Mouse (Mus musculus): ENCODE measurements around the gene Prim2.

DNA sequence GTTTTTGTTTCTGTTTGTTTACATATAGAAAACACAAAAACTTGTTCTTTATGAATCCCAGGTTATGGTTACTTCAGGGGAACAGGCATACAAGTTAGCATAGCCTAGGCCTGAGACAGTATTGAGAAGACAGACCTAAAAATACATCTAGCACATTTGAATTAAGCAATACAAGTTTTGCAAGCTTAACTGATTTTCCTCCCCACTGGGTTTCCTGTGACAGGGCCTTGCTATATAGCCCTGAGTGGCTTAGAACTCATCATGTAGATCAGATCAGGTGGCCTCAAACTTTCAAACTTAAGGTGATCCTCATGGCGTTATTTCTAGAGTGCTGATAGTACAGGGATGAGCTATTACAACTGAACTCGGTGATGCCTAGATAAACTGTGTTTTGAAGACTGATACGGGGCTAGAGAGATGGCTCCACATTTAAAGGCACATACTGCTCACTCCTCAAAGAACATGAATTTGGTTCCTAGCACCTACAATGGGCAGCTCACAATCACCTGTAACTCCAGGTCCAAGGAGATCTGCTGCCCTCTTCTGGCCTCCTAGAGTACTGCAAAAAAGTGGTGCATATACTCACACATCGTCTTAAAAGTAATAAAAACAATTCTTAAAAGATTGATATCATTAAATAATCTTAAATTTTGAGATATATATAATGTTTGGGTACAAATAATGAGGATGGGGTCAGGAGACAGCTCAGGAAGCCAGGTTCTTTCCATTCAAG lies 133.2 kb downstream of the Prim2 start:
- TF ChIP-seq CTCF (IDR thresholded peaks at IDR 0.05; ENCODE audit: control insufficient read depth, insufficient read depth, insufficient read length), result no peak
- no peak for TF ChIP-seq MAX (IDR thresholded peaks at IDR 0.05)
- TF ChIP-seq MYOG (IDR thresholded peaks at IDR 0.05; ENCODE audit: control insufficient read depth, extremely low read depth, insufficient read length), result no peak
- no peak for TF ChIP-seq CEBPB (IDR thresholded peaks at IDR 0.05; ENCODE audit: low read depth)
- no peak for TF ChIP-seq USF1 (IDR thresholded peaks at IDR 0.05; ENCODE audit: low read depth)
- TF ChIP-seq MYOD1 (IDR thresholded peaks at IDR 0.05; ENCODE audit: control insufficient read depth, insufficient read length, low read depth), result no peak

All from C2C12 (cell line).